Mouse (Mus musculus) stomach, postnatal 0 days (tissue): ENCODE data around the gene Dennd4b. TPM values are rescaled to one million over a fixed set of nuclear protein-coding genes. Genes with fewer than 3 reads are reported as not detected.
A peak's percentile ranks its signal among the peaks of the same experiment; 100 is the strongest.

Experiments used
- ATAC-seq: fragments of 200-750 bp; cut with Nextera tagmentation; 2 replicates; pipeline ENCODE4 v1.8.0; 2017; ENCODE audit not compliant: low FRiP score, low TSS enrichment
- DNase-seq: peaks from one replicate; pipeline ENCODE4 v3.0.0-alpha.2; 2016; ENCODE audit warnings: low spot score
- H3K27ac ChIP-seq: fragments of 300-500 bp; sonication (generic); replicated peaks from 2 replicates; pipeline ENCODE4 v1.5.1; 2014; ENCODE audit warnings: mild to moderate bottlenecking, control low read depth
- H3K27me3 ChIP-seq: fragments of 300-500 bp; sonication (generic); 2 replicates; pipeline ENCODE4 v1.6.1; 2014; ENCODE audit warnings: low read length; ENCODE audit not compliant: control insufficient read depth, insufficient read depth
- H3K36me3 ChIP-seq: fragments of 300-500 bp; sonication (generic); 2 replicates; pipeline ENCODE4 v1.6.1; 2014; ENCODE audit warnings: low read length, mixed read lengths; ENCODE audit not compliant: control insufficient read depth, insufficient read depth
- H3K4me1 ChIP-seq: fragments of 300-500 bp; sonication (generic); replicated peaks from 2 replicates; pipeline ENCODE4 v1.6.1; 2014; ENCODE audit warnings: antibody characterized with exemption; ENCODE audit not compliant: control insufficient read depth, insufficient read depth
- H3K4me2 ChIP-seq: fragments of 300-500 bp; sonication (generic); replicated peaks from 2 replicates; pipeline ENCODE4 v1.6.1; 2014; ENCODE audit warnings: low read depth, mild to moderate bottlenecking, control low read depth, moderate library complexity
- H3K4me3 ChIP-seq: fragments of 300-500 bp; sonication (generic); 2 replicates; pipeline ENCODE4 v1.5.1; 2014; ENCODE audit warnings: low read depth, low read length, control low read depth
- H3K9ac ChIP-seq: fragments of 300-500 bp; sonication (generic); 2 replicates; pipeline ENCODE4 v1.6.1; 2014; ENCODE audit warnings: mild to moderate bottlenecking, low read length, control low read depth, mixed read lengths
- H3K9me3 ChIP-seq: fragments of 300-500 bp; sonication (generic); 2 replicates; pipeline ENCODE4 v1.6.1; 2016; ENCODE audit warnings: low read length; ENCODE audit not compliant: control insufficient read depth
- CTCF ChIP-seq: IDR thresholded peaks from 2 replicates; pipeline ENCODE4 v1.5.1; 2016; ENCODE audit warnings: antibody characterized with exemption, low read depth, mild to moderate bottlenecking, moderate library complexity
- EP300 ChIP-seq: optimal IDR thresholded peaks from 2 replicates; pipeline ENCODE3; 2016; ENCODE audit warnings: antibody characterized with exemption
- WGBS: fragments of 180-500 bp; shearing (Covaris S2); extraction: QIAGEN DNeasy Blood & Tissue Kit; methylation state at CpG from one replicate; pipeline ENCODE4 v1.1.7; 2014; 5-methylcytosine and 5-hydroxymethylcytosine counted together
- polyA plus RNA-seq: library from polyadenylated mRNA; unstranded; fragments of >200 nt; fragmentation: Nextera tagmentation; extraction: Ambion mirVana; gene quantifications from 2 replicates; pipeline ENCODE4 v1.2.1, GENCODE M21; 2015

The Dennd4b gene
- polyA plus RNA-seq, 1 experiment from 2014 or later, result 0.95 TPM

GRCm38 (mm10) chr3:90263121-90263771 lies 1.7 kb upstream of the Dennd4b start:
- H3K36me3 ChIP-seq, result peaks cover 25% of the 10 kb centered on the region
- no peak overlapping the region for H3K27ac ChIP-seq
- ATAC-seq (no peak), DNase-seq (no peak)
- WGBS, result 92% methylated on average over 5 of the region's 5 CpGs
- H3K27me3 ChIP-seq, result no peaks in the 10 kb centered on the region
- H3K9me3 ChIP-seq, result no peaks in the 10 kb centered on the region
- H3K4me1 ChIP-seq, result 0 out of 2 replicates have a peak, but pooled peaks cover 4% of the 10 kb centered on the region
- H3K9ac ChIP-seq, result no peak overlapping the region
- no peak overlapping the region for H3K4me3 ChIP-seq
- TF ChIP-seq EP300, result no peak
- no peak for TF ChIP-seq CTCF
- no peak overlapping the region for H3K4me2 ChIP-seq

- peaks cover 18% of the 10 kb centered on the region for H3K36me3 ChIP-seq
- no peak for ATAC-seq
- WGBS, result 32% methylated on average over 10 of the region's 10 CpGs
Observed at GRCm38 (mm10) chr3:90264687-90265033, 325 bp upstream of the Dennd4b start.

GRCm38 (mm10) chr3:90265932-90266741 lies 1.2 kb downstream of the Dennd4b start:
- Histone ChIP-seq H3K4me2 (peak overlapping the region; percentile 86), H3K36me3 (peaks cover 12% of the 10 kb centered on the region), H3K27me3 (no peaks in the 10 kb centered on the region), H3K9me3 (no peaks in the 10 kb centered on the region), H3K27ac (peak overlapping the region; percentile 97), H3K4me1 (0 out of 2 replicates have a peak, but pooled peaks cover 4% of the 10 kb centered on the region), H3K4me3 (peak overlapping the region; percentile 83), H3K9ac (peak overlapping the region; percentile 84)
- DNase-seq (no peak), ATAC-seq (no peak; the same call in 1 of the 2 replicates)
- TF ChIP-seq EP300 (no peak), CTCF (no peak)
- 22% methylated on average over 16 of the region's 16 CpGs for WGBS

More at GRCm38 (mm10) chr3:90264687-90265033, 325 bp upstream of the Dennd4b start:
- Histone ChIP-seq H3K4me3 (peak overlapping the region; percentile 83), H3K9ac (peak overlapping the region; percentile 84; the same call in 1 of the 2 replicates), H3K27me3 (no peaks in the 10 kb centered on the region), H3K27ac (0 out of 2 replicates have a peak overlapping the region, but pooled peaks have one; percentile 35), H3K4me1 (0 out of 2 replicates have a peak, but pooled peaks cover 4% of the 10 kb centered on the region), H3K9me3 (no peaks in the 10 kb centered on the region), H3K4me2 (peak overlapping the region; percentile 86)
- no peak for TF ChIP-seq CTCF
- no peak for TF ChIP-seq EP300
- no peak for DNase-seq

GRCm38 (mm10) chr3:90266901-90267775 lies 2.2 kb downstream of the Dennd4b start:
- Histone ChIP-seq H3K4me3 (peak overlapping the region; percentile 83; the same call in 1 of the 2 replicates), H3K27ac (peak overlapping the region; percentile 97)
- WGBS, result 91% methylated on average over 20 of the region's 20 CpGs

GRCm38 (mm10) chr3:90268190-90268589 lies 3.2 kb downstream of the Dennd4b start:
- no peaks in the 10 kb centered on the region for H3K9me3 ChIP-seq
- no peak overlapping the region for H3K9ac ChIP-seq
- 97% methylated on average over 11 of the region's 11 CpGs for WGBS
- ATAC-seq (no peak), DNase-seq (no peak)
- no peak overlapping the region for H3K27ac ChIP-seq
- H3K4me3 ChIP-seq, result no peak overlapping the region
- no peak overlapping the region for H3K4me2 ChIP-seq
- H3K4me1 ChIP-seq, result 0 out of 2 replicates have a peak, but pooled peaks cover 4% of the 10 kb centered on the region
- TF ChIP-seq CTCF (no peak), EP300 (no peak)
- peaks cover 11% of the 10 kb centered on the region for H3K36me3 ChIP-seq
- no peaks in the 10 kb centered on the region for H3K27me3 ChIP-seq

More at GRCm38 (mm10) chr3:90266901-90267775, 2.2 kb downstream of the Dennd4b start:
- Histone ChIP-seq H3K27me3 (no peaks in the 10 kb centered on the region), H3K4me2 (no peak overlapping the region), H3K36me3 (peaks cover 15% of the 10 kb centered on the region), H3K9me3 (no peaks in the 10 kb centered on the region), H3K4me1 (0 out of 2 replicates have a peak, but pooled peaks cover 4% of the 10 kb centered on the region), H3K9ac (no peak overlapping the region)
- TF ChIP-seq EP300, result no peak
- DNase-seq (no peak), ATAC-seq (no peak)
